Mouse (Mus musculus): ENCODE measurements around the gene Lpp.

Gene Lpp

GRCm38 (mm10) chr16:24878977-24879376 is 485.7 kb downstream of the Lpp start:
- no peak for DNase-seq (ENCODE audit: low read depth)

GRCm38 (mm10) chr16:24880698-24881097 is 487.4 kb downstream of the Lpp start:
- peak; percentile 44 for DNase-seq (ENCODE audit: low read depth)

GRCm38 (mm10) chr16:24881981-24882775 is 488.9 kb downstream of the Lpp start:
- no peak for DNase-seq (ENCODE audit: low read depth)

- DNase-seq (ENCODE audit: low read depth) = no peak
Observed at GRCm38 (mm10) chr16:24884017-24884416, 490.7 kb downstream of the Lpp start.

- DNase-seq (ENCODE audit: low read depth) = no peak
Observed at GRCm38 (mm10) chr16:24886346-24886745, 493.0 kb downstream of the Lpp start.

- no peak for DNase-seq (ENCODE audit: low read depth)
Observed at GRCm38 (mm10) chr16:24886943-24887342, 493.6 kb downstream of the Lpp start.

GRCm38 (mm10) chr16:24891453-24891852 is 498.1 kb downstream of the Lpp start:
- peak; percentile 56 for DNase-seq (ENCODE audit: low read depth)

- DNase-seq (ENCODE audit: low read depth) = no peak
Observed at GRCm38 (mm10) chr16:24895160-24895559, 501.9 kb downstream of the Lpp start.

- DNase-seq (ENCODE audit: low read depth) = no peak
Observed at GRCm38 (mm10) chr16:24897641-24898040, 504.3 kb downstream of the Lpp start.

- DNase-seq (ENCODE audit: low read depth) = peak; percentile 46
Observed at GRCm38 (mm10) chr16:24900241-24900796, 507.0 kb downstream of the Lpp start.

GRCm38 (mm10) chr16:24901139-24901859 is 508.0 kb downstream of the Lpp start:
- no peak for DNase-seq (ENCODE audit: low read depth)

GRCm38 (mm10) chr16:24902111-24902510 is 508.8 kb downstream of the Lpp start:
- DNase-seq (ENCODE audit: low read depth) = no peak

GRCm38 (mm10) chr16:24908926-24909325 is 515.6 kb downstream of the Lpp start:
- peak; percentile 81 for DNase-seq (ENCODE audit: low read depth)

- DNase-seq (ENCODE audit: low read depth) = peak; percentile 51
Observed at GRCm38 (mm10) chr16:24910321-24910720, 517.0 kb downstream of the Lpp start.

GRCm38 (mm10) chr16:24910834-24911233 is 517.5 kb downstream of the Lpp start:
- DNase-seq (ENCODE audit: low read depth) = peak; percentile 84

- no peak for DNase-seq (ENCODE audit: low read depth)
Observed at GRCm38 (mm10) chr16:24912381-24912780, 519.1 kb downstream of the Lpp start.

GRCm38 (mm10) chr16:24913021-24913420 is 519.7 kb downstream of the Lpp start:
- DNase-seq (ENCODE audit: low read depth) = no peak

GRCm38 (mm10) chr16:24913641-24914392 is 520.5 kb downstream of the Lpp start:
- peak; percentile 93 for DNase-seq (ENCODE audit: low read depth)

GRCm38 (mm10) chr16:24914393-24914751 is 521.1 kb downstream of the Lpp start:
- peak; percentile 70 for DNase-seq (ENCODE audit: low read depth)

- no peak for DNase-seq (ENCODE audit: low read depth)
Observed at GRCm38 (mm10) chr16:24915470-24915869, 522.2 kb downstream of the Lpp start.

GRCm38 (mm10) chr16:24919349-24920012 is 526.2 kb downstream of the Lpp start:
- DNase-seq (ENCODE audit: low read depth) = no peak

GRCm38 (mm10) chr16:24930070-24930469 is 536.8 kb downstream of the Lpp start:
- no peak for DNase-seq (ENCODE audit: low read depth)

Data from NIH3T3 (cell line).